Mouse (Mus musculus): ENCODE measurements at regions not wholly inside any gene's neighbourhood (a gene's known extent, or its start where the extent isn't known, plus 50 kb on each side); places are given as distances from the start of the nearest gene placed in this dataset.

DNA sequence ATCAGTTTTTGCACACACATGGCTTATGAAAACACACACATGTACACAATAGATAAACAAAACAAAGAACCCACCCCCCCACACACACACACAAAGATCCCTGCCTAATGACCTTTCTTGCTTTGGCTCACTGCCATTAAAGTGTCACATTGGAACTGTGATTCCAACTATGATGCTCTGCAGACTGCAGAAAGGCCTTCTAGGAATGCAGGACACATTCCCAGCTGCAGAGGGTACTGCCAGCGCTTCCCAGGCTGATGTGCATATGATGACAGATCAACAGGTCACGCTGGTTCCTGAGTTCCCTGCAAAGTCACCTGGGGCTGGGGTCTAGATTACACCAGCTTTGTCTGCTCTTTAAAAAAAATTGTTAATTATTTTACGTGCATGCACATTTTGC, 68.1 kb upstream of the Ppm1j start:
- Histone ChIP-seq H3K27me3 (ENCODE audit: control insufficient read depth, insufficient read depth, low read length) (no peaks in the 10 kb centered on the region), H3K9ac (replicated peaks; ENCODE audit: low read depth, low read length) (no peak overlapping the region), H3K4me2 (replicated peaks; ENCODE audit: low read depth, low read length) (no peak overlapping the region), H3K36me3 (ENCODE audit: control insufficient read depth, insufficient read depth, low read length) (no peaks in the 10 kb centered on the region), H3K9me3 (ENCODE audit: control insufficient read depth, low read depth, low read length) (no peaks in the 10 kb centered on the region), H3K27ac (ENCODE audit: low read length) (no peak overlapping the region), H3K4me1 (ENCODE audit: control insufficient read depth, insufficient read depth, low read length) (no peaks in the 10 kb centered on the region), H3K4me3 (ENCODE audit: low read depth, low read length) (no peak overlapping the region)
- WGBS: 59% methylated on average over 3 of the region's 3 CpGs
- no peak for ATAC-seq (ENCODE audit: insufficient number of reproducible peaks, insufficient read depth, low FRiP score, low read depth)

DNA sequence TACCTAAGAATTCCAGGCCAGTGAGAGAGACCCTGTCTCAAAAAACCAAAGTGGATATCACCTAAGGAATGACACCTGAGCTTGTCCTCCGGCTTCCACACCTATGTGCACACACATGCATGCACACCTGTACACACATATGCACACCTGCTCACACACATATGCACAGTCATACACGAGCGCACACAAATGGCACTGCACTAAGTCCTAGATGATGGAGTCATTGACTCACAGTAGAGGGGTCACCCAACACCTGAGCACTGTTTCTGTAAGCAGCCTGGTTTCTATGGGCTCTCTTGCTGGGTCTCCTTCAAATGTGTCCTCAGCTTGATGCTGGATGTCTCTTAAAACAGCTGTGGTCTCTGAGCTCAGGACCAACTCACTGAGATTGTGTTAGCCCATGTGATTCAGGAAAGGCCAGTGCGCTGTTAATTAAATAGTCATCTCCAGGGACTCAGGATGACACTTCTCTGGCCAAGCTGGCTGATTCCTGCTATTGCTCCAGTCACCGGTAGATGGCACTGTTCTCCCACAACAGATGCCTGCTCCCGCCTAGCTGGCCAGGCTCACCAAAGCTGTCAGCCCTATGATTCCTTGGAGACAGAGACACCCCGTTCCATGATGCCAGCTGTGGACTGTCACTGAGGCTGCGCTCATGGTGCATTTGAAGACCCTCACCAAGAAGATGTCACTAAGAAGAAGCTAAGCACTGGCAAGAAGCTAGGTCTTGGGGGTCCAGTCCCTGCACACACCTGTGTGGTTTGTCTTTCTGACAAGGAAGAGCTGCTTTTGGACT, 66.8 kb upstream of the Ppm1j start:
- ATAC-seq (ENCODE audit: insufficient number of reproducible peaks, insufficient read depth, low FRiP score, low read depth): 0 out of 2 replicates have a peak, but pooled peaks have one; percentile 49
- Histone ChIP-seq H3K4me3 (ENCODE audit: low read depth, low read length) (no peak overlapping the region), H3K4me2 (replicated peaks; ENCODE audit: low read depth, low read length) (peak overlapping the region; percentile 19), H3K27ac (ENCODE audit: low read length) (no peak overlapping the region), H3K9me3 (ENCODE audit: control insufficient read depth, low read depth, low read length) (no peaks in the 10 kb centered on the region), H3K27me3 (ENCODE audit: control insufficient read depth, insufficient read depth, low read length) (no peaks in the 10 kb centered on the region), H3K9ac (replicated peaks; ENCODE audit: low read depth, low read length) (no peak overlapping the region), H3K36me3 (ENCODE audit: control insufficient read depth, insufficient read depth, low read length) (no peaks in the 10 kb centered on the region), H3K4me1 (ENCODE audit: control insufficient read depth, insufficient read depth, low read length) (no peaks in the 10 kb centered on the region)
- 27% methylated on average over 8 of the region's 8 CpGs for WGBS

GRCm38 (mm10) chr3:104714679-104715326, 66.1 kb upstream of the Ppm1j start:
- Histone ChIP-seq H3K9me3 (ENCODE audit: control insufficient read depth, low read depth, low read length) (no peaks in the 10 kb centered on the region), H3K27me3 (ENCODE audit: control insufficient read depth, insufficient read depth, low read length) (no peaks in the 10 kb centered on the region), H3K36me3 (ENCODE audit: control insufficient read depth, insufficient read depth, low read length) (no peaks in the 10 kb centered on the region), H3K9ac (replicated peaks; ENCODE audit: low read depth, low read length) (no peak overlapping the region), H3K27ac (ENCODE audit: low read length) (no peak overlapping the region), H3K4me2 (replicated peaks; ENCODE audit: low read depth, low read length) (peak overlapping the region; percentile 19), H3K4me1 (ENCODE audit: control insufficient read depth, insufficient read depth, low read length) (no peaks in the 10 kb centered on the region), H3K4me3 (ENCODE audit: low read depth, low read length) (no peak overlapping the region)
- 51% methylated on average over 11 of the region's 11 CpGs for WGBS
- no peak for ATAC-seq (ENCODE audit: insufficient number of reproducible peaks, insufficient read depth, low FRiP score, low read depth)
